Mouse (Mus musculus): ENCODE measurements around the gene Dll3.

Gene Dll3

DNA sequence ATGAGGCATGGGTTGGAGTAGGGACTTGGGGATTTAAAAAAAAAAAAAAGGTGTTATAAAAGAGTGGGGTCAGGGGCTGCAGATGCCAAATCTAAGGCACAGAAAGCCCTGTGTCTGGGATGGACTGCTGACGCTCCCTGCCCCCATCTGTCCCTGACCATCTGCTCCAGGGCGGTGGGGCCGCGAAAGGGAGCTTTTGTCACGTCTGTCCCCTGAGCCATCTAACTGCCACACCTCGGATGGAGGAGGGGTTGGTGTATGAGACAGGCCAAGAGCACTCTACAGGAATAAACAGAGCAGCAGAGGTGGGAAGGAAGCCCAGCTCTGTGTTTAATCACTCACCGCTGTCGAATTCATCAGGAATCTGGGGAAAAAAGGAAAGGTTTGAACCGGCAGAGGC is 7.7 kb upstream of the Dll3 start:
- in situ Hi-C loops (cut with MboI) = no loop called here

DNA sequence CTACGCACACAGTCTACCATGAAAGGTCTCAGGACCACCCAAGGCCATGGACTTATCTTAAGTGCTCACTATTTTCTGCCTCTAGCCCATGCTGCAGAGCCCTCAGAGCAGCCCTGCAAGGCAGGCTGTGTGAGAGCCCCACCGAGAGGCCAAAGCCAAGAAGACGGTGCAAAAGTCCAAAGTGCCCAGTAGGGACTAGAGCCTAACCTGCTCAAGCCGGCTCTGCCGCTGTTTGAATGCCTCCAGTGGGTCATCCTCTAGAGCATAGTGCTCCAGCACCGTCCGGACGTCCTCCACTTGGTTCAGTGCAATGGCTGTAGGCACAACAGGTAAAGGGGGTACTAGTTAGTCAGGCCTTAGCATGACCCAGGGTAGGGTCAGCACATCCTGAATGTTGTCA is 4.2 kb upstream of the Dll3 start:
- in situ Hi-C loops (cut with MboI) = no loop called here

- in situ Hi-C loops (cut with MboI) = no loop called here
These were observed 3.6 kb upstream of the Dll3 start for GRCm38 (mm10) chr7:28305641-28306040.

DNA sequence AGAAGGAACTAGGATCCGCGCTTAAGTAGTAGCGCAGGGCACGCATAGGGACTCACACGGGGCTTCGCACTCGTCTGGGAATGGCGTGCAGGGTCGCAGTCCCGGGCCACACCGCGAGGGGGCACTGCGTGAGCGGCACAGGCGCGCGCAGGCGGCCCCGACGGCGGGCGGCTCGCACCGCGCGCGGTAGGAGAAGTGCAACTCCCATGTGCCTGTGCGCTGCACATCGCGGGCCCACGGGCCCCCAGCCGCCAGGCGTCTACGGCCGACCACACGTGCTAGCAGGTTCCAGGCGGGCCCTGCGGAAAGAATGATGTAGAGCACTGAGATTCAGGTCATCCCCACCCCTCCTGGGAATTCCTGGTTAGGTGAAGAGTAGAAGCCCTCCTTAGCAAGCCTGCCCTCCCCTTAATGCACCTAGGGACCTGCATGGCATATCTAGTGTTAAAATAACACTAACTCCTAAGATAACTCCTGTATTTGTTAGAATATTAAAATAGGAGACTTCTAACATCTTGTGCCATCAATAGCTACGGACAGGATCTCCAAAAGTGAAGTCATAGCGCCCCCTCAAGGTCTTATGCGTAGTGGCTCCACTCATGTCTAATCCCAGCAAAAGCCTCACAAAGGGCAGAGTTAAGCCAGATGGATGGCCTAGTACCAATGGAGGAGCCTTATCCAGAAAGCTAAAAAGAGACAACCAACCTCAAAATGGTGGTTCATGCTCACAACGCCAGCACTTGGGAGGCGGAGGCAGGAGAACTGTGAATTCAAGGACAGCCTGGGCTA is 3.0 kb downstream of the Dll3 start:
- in situ Hi-C loops (cut with MboI) = no loop called here

DNA sequence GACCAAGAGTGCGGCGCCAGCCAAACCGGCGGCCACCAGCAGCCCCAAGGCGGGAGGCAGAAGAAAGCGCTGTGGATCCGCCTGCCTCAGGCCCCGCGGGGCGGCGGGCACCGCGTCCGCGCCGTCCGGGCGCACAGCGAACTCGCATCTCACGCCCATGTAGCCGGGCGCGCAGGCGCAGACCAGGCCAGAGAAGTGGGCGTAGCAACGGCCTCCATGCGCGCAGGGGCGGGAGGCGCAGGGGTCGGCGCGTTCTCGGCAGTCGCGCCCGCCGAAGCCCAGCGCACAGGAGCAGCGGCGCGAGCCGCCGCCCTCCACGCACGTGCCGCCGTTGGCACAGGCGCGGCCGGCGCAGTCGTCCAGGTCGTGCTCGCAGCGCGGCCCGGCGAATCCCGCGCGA is 7.6 kb downstream of the Dll3 start:
- in situ Hi-C loops (cut with MboI) = no loop called here

- in situ Hi-C loops (cut with MboI) = no loop called here
These were observed 11.1 kb downstream of the Dll3 start, which contains the start of gene Selenov for GRCm38 (mm10) chr7:28290638-28291590. Gene Selenov (minus strand): TSS chr7:28291186.

GRCm38 (mm10) chr7:28290165-28290564 is 11.9 kb downstream of the Dll3 start:
- in situ Hi-C loops (cut with MboI) = no loop called here

GRCm38 (mm10) chr7:28280630-28281029 is 21.4 kb downstream of the Dll3 start:
- in situ Hi-C loops (cut with MboI) = no loop called here

- in situ Hi-C loops (cut with MboI) = no loop called here
These were observed 23.8 kb downstream of the Dll3 start for GRCm38 (mm10) chr7:28278279-28278652.

GRCm38 (mm10) chr7:28277615-28278278 is 24.3 kb downstream of the Dll3 start, which contains the start of gene Eid2b:
Gene Eid2b (plus strand): TSS chr7:28277739.
- in situ Hi-C loops (cut with MboI) = no loop called here

DNA sequence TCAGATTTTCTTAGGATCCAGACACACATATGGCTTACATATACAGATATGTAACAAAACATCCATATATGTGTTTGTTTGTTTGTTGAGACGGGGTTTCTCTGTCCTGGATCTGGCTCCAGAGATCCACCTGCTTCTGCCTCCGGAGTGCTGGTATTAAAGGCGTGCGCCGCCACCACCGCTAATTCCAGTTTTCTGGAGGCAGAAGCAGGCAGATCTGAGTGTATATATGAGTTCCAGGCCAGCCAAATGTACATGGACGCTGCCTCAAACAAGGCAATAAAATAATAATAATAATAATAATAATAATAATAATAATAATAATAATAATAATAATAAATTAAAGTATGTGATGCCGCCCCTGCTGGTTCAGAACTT is 24.8 kb downstream of the Dll3 start:
- in situ Hi-C loops (cut with MboI) = no loop called here

DNA sequence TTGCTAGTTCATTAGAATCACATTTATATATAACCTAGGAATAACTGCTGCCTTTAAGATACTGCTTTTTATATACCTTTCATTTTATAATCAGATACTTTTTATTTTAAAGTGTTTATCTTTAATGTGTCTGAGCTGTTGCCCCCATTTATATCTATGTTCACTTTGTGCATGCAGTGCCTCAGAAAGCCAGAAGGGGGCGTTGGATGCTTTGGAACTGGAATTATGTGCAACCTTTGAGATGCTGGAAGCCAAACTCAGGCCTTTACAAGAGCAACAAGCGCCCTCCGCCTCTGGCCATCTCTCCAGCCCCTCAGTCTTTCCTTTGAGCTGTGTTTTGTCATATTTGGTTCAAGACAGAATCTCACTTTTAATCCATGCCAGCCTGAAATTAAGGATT is 30.3 kb downstream of the Dll3 start:
- in situ Hi-C loops (cut with MboI) = no loop called here

DNA sequence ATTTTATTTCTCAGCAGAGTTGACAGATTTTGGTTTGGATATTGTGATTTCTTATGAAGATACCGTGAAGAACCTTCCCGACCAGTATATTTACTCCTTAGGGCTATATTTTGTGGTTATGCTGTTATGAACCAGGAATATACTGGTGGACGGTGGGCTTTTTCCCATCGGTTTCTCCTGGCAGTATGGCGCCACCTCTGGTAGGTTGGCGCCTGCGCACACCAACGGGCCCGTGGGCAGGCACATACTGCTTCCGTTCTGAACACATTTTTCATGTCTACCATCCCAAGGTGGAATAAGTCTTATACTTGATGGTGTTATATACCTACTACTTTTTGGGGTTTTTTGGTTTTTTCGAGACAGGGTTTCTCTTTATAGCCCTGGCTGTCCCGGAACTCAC is 32.7 kb downstream of the Dll3 start:
- in situ Hi-C loops (cut with MboI) = no loop called here

DNA sequence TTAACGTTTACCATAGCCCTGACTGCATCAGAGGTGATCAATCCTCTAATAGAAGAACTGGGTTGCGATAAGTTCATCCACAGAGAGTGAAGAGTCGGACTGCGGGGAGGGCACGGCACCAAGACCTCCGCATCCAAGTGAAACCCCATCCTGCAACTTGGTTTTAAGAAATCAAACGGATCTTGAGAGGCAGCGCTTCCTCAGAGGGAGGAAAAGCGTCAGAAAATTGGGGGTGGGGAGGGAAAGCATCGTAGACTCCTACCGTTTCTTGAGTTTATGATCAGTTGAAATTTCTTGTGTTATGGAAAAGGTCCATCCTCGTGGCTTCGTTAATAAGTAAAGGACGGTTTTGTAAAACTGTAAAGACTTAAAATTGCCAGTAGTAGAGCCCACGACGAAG is 33.5 kb downstream of the Dll3 start:
- in situ Hi-C loops (cut with MboI) = no loop called here

- in situ Hi-C loops (cut with MboI) = no loop called here
These were observed 34.0 kb downstream of the Dll3 start for GRCm38 (mm10) chr7:28268042-28268531.

DNA sequence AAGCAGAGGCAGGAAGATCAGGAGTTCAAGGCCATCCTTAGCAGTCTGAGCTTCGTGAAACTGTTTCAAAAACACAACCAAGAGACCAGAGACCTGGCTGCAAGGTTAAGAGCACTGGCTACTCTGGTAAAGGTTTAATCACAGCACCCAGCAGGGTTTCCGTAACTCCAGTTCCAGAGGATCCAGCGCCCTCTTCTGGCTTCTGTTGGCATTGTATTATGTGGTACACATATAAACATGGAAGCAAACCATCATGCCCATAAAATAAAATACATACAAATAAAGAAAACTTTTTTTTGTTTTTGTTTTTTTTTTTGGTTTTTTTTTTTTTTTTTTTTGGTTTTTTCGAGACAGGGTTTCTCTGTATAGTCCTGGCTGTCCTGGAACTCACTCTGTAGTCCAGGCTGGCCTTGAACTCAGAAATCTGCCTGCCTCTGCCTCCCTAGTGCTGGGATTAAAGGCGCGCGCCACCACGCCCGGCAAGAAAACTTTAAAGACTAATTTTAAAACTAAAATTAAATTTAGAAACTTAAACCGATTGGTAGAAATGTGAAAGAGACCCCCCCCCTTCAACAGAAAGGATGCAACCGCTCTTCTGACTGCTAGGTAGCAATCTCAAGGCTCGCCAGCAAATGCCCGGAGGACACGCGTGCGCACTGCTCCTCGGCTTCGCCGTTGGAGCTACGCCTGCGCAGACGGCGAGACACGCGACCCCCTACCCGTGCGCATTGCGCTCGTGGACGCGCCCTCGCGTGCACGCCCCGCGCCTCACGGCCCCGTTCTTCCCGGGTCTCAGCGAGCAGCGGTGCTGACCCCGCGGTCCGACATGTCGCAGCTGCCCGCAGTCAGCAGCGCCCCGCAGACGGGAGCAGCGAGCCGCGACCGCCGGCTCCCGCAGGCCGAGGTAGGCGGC is 34.7 kb downstream of the Dll3 start, which contains the start of gene Eid2:
Gene Eid2, plus strand, starts transcription at position 753 of the 913 bp plus-strand sequence.
- in situ Hi-C loops (cut with MboI) = no loop called here

- in situ Hi-C loops (cut with MboI) = no loop called here
These were observed 36.6 kb downstream of the Dll3 start for GRCm38 (mm10) chr7:28265391-28265790.

DNA sequence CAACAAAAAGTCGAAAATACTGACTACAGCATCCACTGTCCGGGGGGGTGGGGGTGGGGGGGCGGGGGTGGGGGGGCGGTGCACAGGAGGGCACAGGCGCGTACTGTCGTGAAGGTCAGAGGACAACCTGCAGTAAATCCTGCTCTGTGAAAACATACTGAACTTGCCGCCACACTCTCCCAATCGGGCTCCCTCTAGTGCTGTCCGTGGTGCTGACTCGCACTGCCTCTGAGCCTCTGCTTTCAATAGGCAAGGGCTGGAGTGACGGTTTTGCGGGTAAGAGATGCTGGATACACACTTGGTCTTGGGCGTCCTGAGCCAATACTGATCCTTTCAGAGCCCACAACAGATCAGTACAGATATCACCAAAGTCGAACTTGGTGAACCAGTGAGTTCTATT is 38.3 kb downstream of the Dll3 start:
- in situ Hi-C loops (cut with MboI) = no loop called here

DNA sequence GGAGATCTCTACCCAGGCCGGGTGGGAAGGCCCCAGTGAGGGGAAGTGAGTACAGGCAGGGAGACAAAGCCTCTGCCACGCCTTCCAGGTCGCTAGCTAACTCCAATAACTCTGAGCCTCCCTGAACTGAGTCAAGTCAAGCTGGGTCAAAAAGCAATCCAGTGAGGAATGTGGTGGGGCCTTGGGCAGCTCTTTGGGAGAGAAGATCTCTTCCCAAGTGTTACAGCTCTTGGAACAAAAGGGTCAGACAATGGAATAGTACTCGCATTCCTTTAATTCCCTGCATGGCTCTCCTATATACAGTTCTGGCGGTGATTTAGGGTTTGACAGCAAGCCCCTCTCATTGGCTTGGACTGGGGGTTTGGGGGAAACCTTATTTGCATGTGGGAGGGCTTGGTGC is 39.2 kb downstream of the Dll3 start:
- in situ Hi-C loops (cut with MboI) = no loop called here

- in situ Hi-C loops (cut with MboI) = no loop called here
These were observed 46.6 kb downstream of the Dll3 start for GRCm38 (mm10) chr7:28255476-28255875.

DNA sequence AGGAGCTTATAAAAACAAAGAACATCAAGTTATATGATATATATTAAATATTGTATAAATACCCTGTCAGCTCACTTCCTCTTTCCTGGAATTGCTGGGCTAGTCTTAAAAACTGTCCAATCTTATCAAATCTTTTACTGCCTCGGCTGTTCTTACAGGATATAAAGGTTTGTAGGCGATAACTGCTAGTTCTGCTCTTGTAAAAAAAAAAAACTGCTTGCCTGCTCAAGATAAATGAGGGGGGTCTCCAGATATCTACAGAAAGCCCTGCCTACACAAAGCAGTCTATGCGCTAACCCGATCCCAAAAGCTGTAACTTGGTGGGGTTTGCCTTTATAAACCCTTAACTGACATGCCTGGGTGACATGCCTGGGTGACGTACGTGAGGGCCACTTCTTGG is 47.4 kb downstream of the Dll3 start:
- in situ Hi-C loops (cut with MboI) = no loop called here

Measured in mature B cell (primary cell).